Mouse (Mus musculus): ENCODE measurements at regions not wholly inside any gene's neighbourhood (a gene's known extent, or its start where the extent isn't known, plus 50 kb on each side); places are given as distances from the start of the nearest gene placed in this dataset.

DNA sequence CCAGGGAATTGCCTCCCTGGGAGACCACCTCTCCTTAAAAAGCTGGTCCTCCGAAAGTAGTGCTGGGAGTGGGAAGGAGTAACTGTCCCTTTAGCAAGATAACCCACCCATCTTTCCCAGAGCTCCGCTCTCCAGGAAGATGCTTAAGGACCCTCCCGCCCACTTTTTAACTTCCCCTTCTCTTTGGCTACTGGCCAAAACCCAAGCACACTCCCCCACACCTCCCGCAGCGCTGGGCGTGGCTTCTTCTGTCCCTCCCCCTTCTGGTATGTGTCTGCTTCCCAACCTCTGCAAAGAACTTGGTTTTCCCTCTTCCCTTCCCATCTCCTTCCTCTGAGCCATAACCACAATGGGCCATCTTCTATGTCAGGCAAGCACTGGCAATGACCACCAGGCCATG is 85.4 kb downstream of the Rpap3 start:
- DNase-seq (ENCODE audit: low read depth), result no peak

DNA sequence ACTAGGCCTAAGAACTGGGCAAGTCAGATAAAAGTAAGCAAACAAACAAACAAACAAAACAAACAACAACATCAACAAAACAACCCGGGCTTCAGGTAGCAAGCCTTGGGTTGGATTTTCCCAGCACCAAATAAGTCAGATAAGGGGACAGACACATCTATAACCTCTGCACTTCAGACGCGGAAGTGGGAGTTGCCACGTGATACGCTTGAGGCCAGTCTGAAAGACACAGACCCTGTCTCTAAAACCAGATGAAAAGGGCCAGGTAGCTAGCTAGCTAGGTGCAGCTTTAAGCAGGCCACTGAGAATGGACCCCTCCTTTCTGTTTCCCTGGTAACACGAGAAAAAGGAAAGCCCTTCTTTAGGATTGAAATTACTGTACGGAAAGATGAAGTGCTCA is 85.9 kb downstream of the Rpap3 start:
- no peak for DNase-seq (ENCODE audit: low read depth)

DNA sequence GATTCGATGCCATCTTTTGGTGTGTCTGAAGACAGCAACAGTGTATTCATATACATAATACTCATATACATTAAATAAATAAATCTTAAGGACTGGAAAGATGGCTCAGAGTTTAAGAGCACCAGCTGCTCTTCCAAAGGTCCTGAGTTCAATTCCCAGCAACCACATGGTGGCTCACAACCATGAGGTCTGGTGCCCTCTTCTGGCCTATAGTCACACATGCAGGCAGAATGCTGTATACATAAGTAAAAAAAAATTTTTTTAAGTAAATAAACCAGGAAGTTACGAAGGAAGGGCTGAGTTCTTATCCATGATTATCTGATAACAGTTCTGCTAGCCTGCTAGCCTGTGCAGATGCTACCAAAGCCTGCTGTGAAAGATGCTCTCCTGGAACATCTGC is 93.3 kb downstream of the Rpap3 start:
- no peak for DNase-seq (ENCODE audit: low read depth)

DNA sequence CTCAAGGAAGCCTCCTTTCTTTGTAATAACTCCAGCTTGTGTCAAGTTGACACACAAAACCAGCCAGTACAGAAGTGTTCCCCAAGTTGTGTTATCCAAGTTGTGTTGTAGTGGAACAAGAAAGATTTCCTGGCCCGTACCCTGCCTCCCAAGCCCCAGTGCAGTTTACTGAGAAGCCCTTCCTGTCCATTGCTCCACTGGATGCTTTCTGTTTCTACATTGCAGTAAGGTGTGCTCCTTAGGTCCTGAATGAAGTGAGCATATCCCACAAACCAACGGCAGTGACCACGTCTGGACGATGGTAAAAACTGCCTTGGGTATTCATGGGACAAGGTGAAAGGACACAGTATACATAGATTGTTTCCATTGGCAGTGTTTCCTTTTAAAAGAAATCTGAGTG is 94.9 kb downstream of the Rpap3 start:
- no peak for DNase-seq (ENCODE audit: low read depth)

DNA sequence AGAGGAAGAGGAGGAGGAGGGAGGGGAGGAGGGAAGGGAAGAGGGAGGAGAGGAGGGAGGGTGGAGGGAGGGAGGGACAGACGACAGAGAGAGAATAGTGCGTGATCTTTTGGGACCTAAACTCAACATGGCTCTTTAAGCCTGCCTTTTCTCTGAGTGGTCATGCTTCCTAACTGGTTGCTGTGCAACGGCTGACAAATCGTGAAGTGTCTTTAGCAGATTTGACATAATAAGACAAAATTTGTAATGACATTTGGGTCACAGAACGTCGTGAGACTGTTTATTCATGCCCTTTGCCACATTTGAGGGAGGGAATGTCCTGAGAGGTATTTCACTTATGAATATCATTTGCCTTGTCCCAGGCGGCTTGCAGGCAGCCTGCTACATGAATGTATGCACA is 96.1 kb downstream of the Rpap3 start:
- DNase-seq (ENCODE audit: low read depth), result no peak

DNA sequence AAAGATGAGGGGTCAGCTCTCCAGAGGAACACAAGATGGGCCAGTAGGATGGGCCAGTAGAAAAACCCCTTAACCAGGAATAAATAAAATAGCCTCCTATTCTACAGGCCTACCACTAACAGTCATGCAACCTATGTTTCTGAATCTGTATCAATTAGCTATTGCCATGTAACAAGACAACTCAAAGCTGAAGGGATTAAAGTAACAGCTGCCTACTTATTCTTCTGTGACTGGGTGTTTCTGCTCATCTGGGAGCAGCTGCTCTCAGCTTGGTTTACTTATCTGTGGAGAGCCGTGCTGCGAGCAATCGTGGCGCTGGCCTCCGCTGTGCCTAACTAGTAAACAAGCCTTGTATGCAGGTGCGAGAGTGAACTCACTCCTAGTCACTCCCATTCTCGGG is 97.0 kb downstream of the Rpap3 start:
- no peak for DNase-seq (ENCODE audit: low read depth)

DNA sequence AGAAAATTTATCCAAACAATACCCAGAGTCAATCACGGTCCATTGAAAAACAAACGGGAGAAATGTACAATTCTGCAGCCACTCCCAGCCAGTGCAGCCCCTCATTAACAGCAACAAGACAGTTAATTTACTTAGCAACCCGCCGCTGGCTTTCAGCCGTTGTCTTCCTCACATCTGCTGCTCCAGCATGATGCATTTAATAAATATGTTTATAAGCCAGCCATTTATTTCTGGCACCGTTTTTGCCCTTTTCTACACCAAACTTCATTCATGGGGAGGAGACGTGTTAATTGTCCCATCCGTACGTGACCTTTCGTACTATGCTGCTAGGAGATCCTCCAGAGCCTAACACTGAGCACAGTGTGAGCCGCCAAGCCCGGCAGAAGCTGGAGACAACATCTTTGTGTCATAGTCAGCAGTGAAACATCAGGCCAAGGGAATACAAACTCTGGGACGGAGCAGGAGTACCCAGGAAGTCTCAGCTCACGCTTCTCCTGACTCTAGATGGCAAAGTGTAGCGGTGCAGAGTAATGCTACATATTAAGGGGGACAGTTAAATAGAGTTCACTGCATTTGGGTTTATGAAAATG is 97.9 kb downstream of the Rpap3 start:
- no peak for DNase-seq (ENCODE audit: low read depth)

DNA sequence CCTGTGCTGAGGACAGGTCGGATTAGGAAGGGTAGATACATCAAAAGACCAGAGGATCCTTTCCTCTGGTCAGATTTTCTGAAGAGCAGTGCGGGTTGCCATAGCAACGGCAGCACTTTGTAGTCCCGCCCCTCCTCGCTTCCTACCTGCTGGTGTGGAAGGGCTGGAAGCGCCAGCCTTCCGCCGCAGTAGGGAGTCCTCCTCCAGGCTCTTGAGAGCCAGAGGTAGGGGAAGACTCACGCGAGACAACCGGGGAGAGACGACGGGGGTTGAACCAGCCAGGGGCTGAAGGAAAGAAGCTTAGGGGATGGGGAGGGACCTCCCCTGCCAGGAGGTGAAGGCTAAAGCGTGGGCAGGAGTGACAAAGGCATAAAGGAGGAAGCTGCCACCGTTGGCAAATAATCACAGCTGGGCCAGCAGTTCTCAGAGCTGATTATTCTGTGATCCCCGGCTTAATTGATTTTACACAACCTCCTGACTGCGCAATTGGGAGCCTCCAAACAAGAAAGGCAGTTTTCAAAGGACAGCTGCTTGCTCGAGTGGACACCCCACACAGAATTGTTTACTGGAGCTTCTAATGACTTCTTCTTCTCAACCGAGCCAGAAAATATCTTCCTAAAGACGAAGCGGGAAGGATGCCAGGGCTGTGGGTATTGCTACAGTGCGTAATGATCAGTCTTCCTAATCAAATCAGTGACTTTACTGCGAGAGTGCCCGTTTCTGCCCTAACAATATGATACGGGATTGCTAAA is 98.8 kb downstream of the Rpap3 start:
- DNase-seq (ENCODE audit: low read depth), result no peak

DNA sequence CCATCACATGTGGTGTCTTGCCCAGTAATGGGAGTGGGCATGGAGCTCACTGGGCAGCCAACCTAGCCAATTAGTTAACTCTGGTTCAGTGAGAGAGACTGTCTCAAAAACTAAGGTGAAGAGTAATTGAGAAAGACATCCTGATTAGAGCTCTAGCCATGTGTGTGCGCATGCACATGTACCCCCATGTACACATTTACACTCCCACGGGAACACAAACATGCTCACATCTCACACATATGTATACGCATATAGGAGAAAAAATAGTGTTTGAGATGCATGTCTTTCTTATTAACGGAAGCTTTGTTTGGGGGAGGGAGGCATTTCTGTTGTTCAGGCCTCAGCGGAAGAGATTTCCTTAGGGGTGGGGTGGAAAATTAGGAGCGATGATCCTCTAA is 99.4 kb downstream of the Rpap3 start:
- DNase-seq (ENCODE audit: low read depth), result no peak

DNA sequence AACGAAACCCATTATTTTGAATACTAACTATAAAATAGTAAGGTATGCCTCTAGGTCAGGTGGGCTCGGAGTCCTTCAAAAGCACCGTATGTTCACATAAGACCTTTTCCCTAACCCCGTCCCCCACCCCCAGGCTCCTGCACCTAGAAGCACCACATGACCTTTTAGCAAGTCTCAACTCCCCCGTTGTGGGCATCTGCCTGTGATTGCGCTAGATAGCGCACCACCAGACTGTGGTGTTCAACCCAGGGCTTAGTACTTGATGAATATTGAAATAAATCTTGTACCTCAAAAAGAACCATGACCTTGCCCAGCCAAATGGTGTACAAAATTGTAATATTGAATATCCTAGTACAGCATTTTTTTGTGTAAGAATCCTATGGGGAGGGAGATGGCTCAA is 99.8 kb downstream of the Rpap3 start:
- DNase-seq (ENCODE audit: low read depth), result no peak

DNA sequence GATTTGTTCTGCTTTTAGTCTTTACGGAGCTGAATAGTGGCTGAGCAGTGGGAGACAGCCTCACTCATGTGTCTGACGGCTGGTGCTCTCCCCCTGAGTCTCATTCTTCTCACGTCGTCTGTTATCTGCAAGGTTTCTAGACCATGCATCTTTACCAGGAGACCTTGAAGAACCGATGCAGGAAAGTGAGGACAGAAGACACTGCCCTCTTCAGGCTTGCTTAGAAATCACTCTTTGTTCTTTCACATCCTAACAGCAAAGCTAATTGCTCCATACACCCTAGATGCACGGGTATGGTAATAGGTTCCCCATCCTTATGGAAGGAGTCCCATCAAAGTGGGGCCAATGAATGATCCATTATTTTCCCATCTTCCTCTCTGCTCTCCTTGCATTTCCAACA is 102.1 kb downstream of the Rpap3 start:
- DNase-seq (ENCODE audit: low read depth), result no peak

DNA sequence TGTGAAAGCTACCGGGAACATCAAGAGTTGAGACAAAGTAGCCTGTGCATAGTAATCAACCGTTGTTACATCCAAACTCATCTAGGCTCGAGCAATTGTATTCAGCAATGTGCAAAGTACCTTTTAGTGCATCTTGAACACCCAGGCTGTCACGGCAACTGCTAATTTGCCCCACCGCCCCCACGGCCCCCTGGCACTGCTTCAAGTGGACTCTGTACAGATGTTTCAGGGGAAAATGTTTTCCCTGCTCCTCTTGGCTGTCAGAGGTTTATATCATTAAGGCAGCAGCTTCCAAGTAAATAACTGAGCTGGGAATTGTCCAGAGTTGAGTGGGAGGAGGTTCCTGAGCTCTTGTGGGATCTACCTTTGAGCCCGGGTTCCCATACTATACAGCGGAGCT is 107.4 kb downstream of the Rpap3 start:
- DNase-seq (ENCODE audit: low read depth), result no peak

DNA sequence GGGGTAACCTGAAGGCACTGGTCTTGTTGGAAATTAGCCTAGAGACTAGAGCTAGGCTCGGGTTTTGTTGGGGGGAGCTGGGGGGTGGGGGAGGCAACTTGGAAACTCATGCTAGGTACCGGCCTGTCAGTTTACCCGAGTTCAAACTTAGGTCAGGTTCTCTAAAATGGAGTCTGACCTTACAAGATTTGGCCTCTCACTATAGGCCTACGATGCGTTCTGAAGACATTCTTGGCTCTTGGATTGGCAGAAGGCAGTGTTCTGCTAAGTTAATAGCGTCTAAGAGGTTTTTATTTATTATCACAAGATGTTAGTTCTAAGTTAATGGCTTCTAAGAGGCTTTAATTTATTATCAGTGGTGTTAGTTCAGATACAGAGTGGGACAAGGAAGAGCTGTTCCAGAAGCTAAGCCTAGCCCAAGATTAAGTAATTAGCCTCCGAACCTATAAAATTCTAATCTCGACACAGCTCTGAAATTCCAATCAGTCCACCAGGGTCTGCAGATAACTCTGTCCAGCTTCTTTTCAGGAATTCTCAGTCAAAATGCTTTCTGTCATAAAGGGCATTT is 109.0 kb downstream of the Rpap3 start:
- no peak for DNase-seq (ENCODE audit: low read depth)

DNA sequence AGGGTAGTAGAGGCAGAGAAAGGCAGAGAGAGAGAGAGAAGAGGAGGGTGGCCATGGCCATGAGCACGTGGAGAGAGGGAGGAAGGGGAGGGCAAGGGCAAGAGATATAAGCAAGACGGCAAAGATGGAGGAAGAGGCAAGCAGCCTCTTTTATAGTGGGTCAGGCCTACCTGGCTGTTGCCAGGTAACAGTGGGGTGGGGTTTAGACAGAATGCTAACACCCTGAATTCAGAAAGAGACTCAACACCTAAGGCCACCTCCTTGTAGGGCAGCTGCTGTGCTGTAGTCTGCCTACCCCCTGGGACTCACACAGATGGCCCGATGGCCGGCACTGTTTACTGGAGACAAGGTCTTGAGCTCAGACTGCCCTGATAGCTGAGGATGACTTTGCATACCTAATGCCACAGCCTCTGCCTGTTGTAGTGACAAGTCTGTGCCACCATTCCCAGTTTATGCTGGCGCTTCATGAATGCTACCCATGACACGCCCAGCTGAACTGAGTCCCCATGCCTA is 110.3 kb downstream of the Rpap3 start:
- DNase-seq (ENCODE audit: low read depth), result no peak

DNA sequence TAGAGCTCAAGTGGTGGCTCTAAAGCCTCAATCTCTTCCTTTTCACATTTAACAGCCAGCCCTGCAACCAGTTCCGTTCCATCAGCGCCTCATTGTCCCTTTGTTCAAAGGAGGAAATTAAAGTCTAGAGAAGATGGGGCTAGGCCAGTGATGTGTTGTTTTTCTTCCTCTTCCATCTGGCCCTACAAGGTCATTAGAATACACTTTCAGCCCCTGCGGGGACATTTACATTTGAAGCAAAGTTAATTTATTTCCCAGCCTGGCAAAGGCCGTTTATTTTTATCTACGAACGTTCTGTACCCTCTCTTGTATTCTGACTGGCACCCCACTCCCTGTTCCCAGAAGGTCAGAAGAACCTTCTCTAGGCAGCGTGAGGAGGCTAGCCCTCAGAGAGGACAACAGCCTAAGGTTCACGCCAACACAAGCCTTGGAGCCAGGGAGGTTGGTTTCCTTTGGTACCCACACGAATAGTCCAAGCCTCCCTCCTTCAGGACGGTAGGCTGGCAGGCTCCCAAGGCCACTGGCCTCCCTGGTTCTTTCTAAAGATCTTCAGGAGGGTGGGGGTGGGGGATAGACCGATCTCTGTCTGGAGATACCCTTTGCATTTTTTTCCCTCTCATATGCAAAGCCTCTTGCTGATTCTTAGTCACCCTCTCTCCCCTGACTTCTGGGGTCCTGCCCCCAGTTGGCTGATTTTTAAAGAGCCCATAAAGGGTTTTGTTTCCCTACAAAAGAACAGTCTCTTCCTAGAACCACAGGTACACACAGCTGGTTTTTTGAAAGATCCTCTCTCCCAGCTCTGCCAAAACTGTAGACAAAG is 111.6 kb downstream of the Rpap3 start:
- no peak for DNase-seq (ENCODE audit: low read depth)

DNA sequence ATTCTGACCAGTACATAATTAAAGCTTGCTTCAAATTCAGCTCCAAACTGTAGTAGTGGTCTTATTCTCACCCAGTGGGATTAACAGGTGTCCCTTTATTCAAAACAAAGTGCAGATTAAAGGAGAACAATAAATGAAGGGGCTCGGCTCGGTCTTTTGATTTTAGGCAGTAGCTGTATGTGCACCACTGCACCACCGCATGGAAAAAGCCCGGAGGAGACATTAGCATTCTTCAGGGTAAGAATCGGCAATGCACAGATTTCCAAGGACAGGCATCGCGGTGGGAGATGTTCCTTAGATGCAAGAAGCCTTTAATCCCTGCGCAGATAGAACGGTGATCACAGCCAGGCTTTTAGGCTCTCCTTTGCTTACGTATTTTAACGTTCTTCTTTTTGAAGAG is 112.8 kb downstream of the Rpap3 start:
- DNase-seq (ENCODE audit: low read depth), result no peak

DNA sequence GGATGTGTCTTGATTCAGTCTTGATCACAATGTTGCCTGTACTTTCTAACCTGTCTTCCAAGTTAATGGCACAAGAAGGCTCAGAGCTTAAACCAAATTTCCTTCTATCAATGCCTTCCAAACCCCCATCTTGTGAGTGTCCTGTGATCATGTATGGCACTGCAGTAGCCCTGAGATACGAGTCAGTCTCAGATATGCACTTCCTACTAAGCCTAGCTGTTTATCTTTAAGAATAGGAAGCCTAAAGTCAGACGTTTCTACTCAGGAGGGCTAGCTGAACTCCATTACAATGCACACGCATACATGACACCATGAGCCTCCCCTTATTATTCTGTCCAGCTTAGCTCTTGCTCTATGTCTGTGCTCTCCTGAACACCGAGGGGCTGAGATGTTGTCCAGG is 114.2 kb downstream of the Rpap3 start:
- no peak for DNase-seq (ENCODE audit: low read depth)

DNA sequence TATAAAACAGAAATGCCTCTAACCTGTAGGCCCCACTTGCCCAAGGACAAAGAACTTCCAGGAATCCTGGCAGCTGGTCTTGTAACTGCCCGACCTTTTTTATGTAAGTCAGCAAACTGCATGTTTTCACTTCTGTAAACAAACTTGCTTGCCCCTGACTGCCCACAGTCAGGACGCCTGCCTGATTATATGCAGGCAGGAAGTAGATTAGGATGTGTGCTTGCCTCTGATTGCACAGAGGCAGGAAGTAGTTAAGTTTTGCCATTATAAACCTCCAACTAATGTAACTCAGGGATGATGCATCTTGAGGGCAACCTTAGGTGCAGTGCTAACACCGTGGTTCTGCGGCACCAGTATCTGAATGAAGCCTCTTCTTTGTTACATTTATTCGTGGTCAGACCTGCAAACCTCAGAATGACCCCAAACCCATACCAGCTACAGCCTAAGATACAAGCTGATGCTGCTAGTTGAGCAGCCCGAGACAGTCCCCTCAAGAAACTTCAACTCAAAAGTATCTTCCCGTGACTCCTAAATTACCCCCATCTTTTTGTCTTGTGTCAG is 114.8 kb downstream of the Rpap3 start:
- DNase-seq (ENCODE audit: low read depth), result no peak

DNA sequence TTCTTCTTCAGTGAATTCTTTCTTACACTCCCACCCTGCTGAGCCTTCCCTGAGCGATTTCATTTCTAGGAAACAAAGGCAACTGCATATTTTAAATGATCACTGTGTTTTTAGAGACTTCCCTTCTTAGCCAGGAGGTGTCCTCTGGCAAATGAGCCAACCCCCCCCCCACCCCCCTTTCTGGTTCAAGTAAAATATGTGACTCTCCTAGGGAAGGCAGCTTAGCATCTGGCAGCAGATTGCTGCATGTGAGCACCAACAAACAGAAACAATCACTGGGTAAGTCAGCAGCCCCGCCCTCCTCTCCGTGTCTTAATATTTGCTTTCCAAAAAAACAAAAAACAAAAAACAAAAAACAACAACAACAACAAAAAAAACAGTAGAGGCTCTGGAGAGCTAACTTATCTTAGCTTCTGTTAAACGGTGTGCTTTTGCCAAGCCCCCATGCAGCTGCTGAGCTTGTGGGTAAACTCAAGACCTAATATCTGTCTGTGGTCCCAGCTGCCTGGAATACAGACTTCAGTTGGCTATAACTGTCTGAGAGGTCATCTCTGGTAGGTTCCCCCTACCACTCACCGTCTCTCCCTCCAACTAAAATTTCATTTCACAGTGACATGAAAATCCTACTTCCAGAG is 117.9 kb downstream of the Rpap3 start:
- DNase-seq (ENCODE audit: low read depth), result no peak

DNA sequence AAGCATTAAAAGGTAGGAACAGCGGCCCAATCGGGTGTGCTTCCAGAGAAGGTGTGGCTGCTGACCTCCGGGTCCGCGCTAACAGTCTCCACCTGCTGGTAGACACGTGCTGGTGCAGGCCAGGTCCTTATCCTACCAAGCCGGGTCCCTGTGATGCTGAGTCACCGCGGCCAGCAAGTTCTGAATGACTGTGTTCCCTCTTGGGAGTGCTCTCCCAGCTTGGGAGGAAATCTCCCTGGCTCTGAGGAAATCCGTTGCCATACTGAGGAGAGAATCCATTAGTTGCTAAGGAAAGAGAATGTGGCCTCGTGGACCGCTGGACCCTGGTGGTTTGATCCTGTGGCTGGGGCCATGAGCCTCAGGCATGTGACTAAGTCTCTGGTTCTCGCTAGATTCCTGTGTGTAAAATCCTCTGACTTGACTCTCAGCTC is 123.9 kb downstream of the Rpap3 start:
- DNase-seq (ENCODE audit: low read depth), result no peak

DNA sequence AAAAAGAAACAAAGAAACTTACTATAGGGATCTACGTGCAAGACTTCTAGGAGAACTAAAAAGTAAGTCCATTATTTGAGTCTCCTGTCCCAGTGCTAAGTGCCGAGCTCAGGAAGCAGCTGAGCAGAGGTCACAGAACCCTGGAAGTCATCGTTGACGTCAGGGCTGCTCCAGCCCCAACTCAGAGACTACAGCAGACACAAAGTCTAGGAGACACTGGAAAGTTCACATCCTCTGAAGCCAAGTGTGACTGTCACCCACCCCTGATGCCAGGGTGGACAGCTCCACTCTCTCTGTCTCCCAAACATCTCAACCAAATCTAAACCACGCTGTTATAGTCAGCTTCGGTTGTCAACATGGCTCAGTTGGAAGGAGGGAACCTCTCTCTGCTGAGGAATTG is 124.9 kb downstream of the Rpap3 start:
- no peak for DNase-seq (ENCODE audit: low read depth)

DNA sequence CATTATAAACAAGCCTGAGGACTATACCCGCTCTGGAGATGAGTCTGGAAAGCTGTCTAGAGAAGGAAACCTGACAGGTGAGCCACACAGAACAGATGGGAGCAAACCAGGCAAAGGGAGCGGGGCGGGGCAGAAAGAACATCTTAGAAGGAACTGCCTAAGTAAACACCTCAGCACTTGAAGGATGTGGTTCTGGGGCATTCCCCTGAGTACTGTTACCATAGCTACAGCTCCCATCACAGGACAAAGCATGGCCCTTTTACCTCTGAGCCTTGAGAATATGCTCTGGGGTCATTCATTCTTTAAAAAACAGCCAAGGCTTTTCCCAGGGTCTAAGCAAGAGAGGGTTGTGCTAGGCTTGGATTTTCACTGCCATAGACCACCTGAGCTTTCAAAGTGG is 127.6 kb downstream of the Rpap3 start:
- DNase-seq (ENCODE audit: low read depth), result no peak
